ENCODE assay signal across 13 mouse cellular contexts in the genomic region with DNA sequence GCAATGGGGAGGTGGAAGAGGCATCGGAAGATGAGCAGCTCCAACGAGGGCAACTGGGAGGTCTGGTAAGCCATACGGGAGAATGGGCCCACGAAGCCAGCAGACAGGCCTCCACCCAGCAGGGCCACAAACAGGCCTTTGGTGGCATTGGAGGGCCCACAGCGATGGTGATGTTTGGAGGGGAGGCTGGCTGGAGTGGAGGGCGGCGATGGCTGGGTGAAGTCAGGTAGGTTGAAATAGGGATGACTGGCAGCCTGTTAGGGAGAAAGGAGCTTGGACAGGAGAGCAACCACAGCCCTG. TPM values are rescaled to one million over a fixed set of nuclear protein-coding genes. Genes with fewer than 3 reads are reported as not detected.
DNase-seq lines count a peak whose midpoint lies in the region; ATAC-seq lines count a peak whose summit lies in the region.
"Had no signal": no experiment of that assay in that cellular context is flagged by ENCODE, and none has a peak within 500 bp of the region (broad histone marks: within the 10 kb centered on the region; RNA-seq: fewer than 3 reads in every experiment).

No protein-coding gene starts in this region.

- 96% methylated on average over 7 of the region's 7 CpGs for WGBS in kidney, embryonic 15.5 days
- 91% methylated on average over 7 of the region's 7 CpGs for WGBS in hindbrain, embryonic 10.5 days
- 95% methylated on average over 7 of the region's 7 CpGs for WGBS in limb, embryonic 10.5 days
- WGBS in neural tube, embryonic 12.5 days = 94% methylated on average over 7 of the region's 7 CpGs

- H3K27me3 ChIP-seq in kidney, embryonic 15.5 days = no peaks in the 10 kb centered on the region
- H3K27me3 ChIP-seq in hindbrain, embryonic 10.5 days (ENCODE audit: insufficient read depth, poor library complexity, severe bottlenecking) = no peaks in the 10 kb centered on the region
- no peaks in the 10 kb centered on the region for H3K27me3 ChIP-seq in limb, embryonic 10.5 days (ENCODE audit: low read depth, poor library complexity, severe bottlenecking)
- no peaks in the 10 kb centered on the region for H3K27me3 ChIP-seq in neural tube, embryonic 12.5 days (replicated peaks)
- H3K27me3 ChIP-seq: embryonic facial prominence, embryonic 15.5 days had no signal

- no peak overlapping the region for H3K4me2 ChIP-seq in kidney, embryonic 15.5 days
- H3K4me2 ChIP-seq in neural tube, embryonic 12.5 days (replicated peaks) = no peak overlapping the region

- no peaks in the 10 kb centered on the region for H3K36me3 ChIP-seq in kidney, embryonic 15.5 days
- H3K36me3 ChIP-seq in hindbrain, embryonic 10.5 days = no peaks in the 10 kb centered on the region
- H3K36me3 ChIP-seq in limb, embryonic 10.5 days = 0 out of 2 replicates have a peak, but pooled peaks cover 3% of the 10 kb centered on the region
- H3K36me3 ChIP-seq in neural tube, embryonic 12.5 days = no peaks in the 10 kb centered on the region
- H3K36me3 ChIP-seq: embryonic facial prominence, embryonic 15.5 days had no signal

- H3K9ac ChIP-seq in kidney, embryonic 15.5 days = no peak overlapping the region
- H3K9ac ChIP-seq in neural tube, embryonic 12.5 days = no peak overlapping the region; the same call in 1 of the 2 replicates
- H3K9ac ChIP-seq: embryonic facial prominence, embryonic 15.5 days had no signal

- H3K27ac ChIP-seq in kidney, embryonic 15.5 days = 0 out of 2 replicates have a peak overlapping the region, but pooled peaks have one; percentile 100
- H3K27ac ChIP-seq in hindbrain, embryonic 10.5 days = peak overlapping the region; percentile 97
- H3K27ac ChIP-seq in limb, embryonic 10.5 days = peak overlapping the region; percentile 97
- H3K27ac ChIP-seq in neural tube, embryonic 12.5 days = peak overlapping the region; percentile 97; the same call in 1 of the 2 replicates

- no peaks in the 10 kb centered on the region for H3K9me3 ChIP-seq in kidney, embryonic 15.5 days (replicated peaks)
- H3K9me3 ChIP-seq in hindbrain, embryonic 10.5 days = no peaks in the 10 kb centered on the region
- H3K9me3 ChIP-seq in limb, embryonic 10.5 days (replicated peaks) = no peaks in the 10 kb centered on the region
- no peaks in the 10 kb centered on the region for H3K9me3 ChIP-seq in neural tube, embryonic 12.5 days
- H3K9me3 ChIP-seq: embryonic facial prominence, embryonic 15.5 days had no signal

- no peak for DNase-seq in kidney, adult 18-20 months
- no peak for DNase-seq in hindbrain, embryonic 10.5 days (ENCODE audit: low spot score)
- DNase-seq in limb, embryonic 10.5 days (ENCODE audit: low spot score) = no peak
- DNase-seq in frontal cortex, postnatal 36 days (ENCODE audit: low spot score in 2 of 2) = no peak
- no peak for DNase-seq in lung, postnatal 14 days
- DNase-seq: gastrocnemius, adult 2 months; kidney, adult 2 months; layer of hippocampus, adult 9-11 months; thymus, postnatal 14 days had no signal

- no peak overlapping the region for H3K4me3 ChIP-seq in kidney, embryonic 15.5 days (replicated peaks)
- peak overlapping the region; percentile 21 for H3K4me3 ChIP-seq in hindbrain, embryonic 10.5 days
- no peak overlapping the region for H3K4me3 ChIP-seq in limb, embryonic 10.5 days
- H3K4me3 ChIP-seq in neural tube, embryonic 12.5 days = no peak overlapping the region
- H3K4me3 ChIP-seq: embryonic facial prominence, embryonic 15.5 days; gastrocnemius, adult 2 months had no signal

- peaks cover 37% of the 10 kb centered on the region for H3K4me1 ChIP-seq in kidney, embryonic 15.5 days
- peaks cover 47% of the 10 kb centered on the region for H3K4me1 ChIP-seq in hindbrain, embryonic 10.5 days (replicated peaks)
- peaks cover 45% of the 10 kb centered on the region for H3K4me1 ChIP-seq in limb, embryonic 10.5 days
- peaks cover 31% of the 10 kb centered on the region for H3K4me1 ChIP-seq in neural tube, embryonic 12.5 days

- no peak for ATAC-seq in kidney, embryonic 15.5 days (replicated peaks; ENCODE audit: low FRiP score)
- no peak for ATAC-seq in neural tube, embryonic 12.5 days (ENCODE audit: low FRiP score, low read depth)

RNA-seq across cellular contexts. Expression of a gene that starts 0.9 kb away (rescaled TPM):
- polyA plus RNA-seq in kidney, embryonic 15.5 days (2015; fragmentation: Nextera tagmentation; extraction: Ambion mirVana) = 0.27 and 0.36 TPM in 2 replicates
- polyA plus RNA-seq in hindbrain, embryonic 10.5 days (2016; fragmentation: Nextera tagmentation; extraction: Ambion mirVana) = 0.50 TPM in 1 of 2 replicates, not detected in the other
- 0.09 and 0.10 TPM in 2 replicates for polyA plus RNA-seq in limb, embryonic 10.5 days (2016; fragmentation: Nextera tagmentation; extraction: Ambion mirVana)
- polyA plus RNA-seq in neural tube, embryonic 12.5 days (2016; fragmentation: Nextera tagmentation; extraction: Ambion mirVana) = not detected in 2 replicates
- polyA plus RNA-seq: liver, adult 2 months had no signal

RNA-seq across cellular contexts. Expression of a gene that starts 2.4 kb away (rescaled TPM):
- 29.9 and 31.1 TPM in 2 replicates for polyA plus RNA-seq in kidney, embryonic 15.5 days (2015; fragmentation: Nextera tagmentation; extraction: Ambion mirVana)
- 31.1 and 37.9 TPM in 2 replicates for polyA plus RNA-seq in hindbrain, embryonic 10.5 days (2016; fragmentation: Nextera tagmentation; extraction: Ambion mirVana)
- polyA plus RNA-seq in limb, embryonic 10.5 days (2016; fragmentation: Nextera tagmentation; extraction: Ambion mirVana) = 41.8 and 47.0 TPM in 2 replicates
- 28.5 and 31.2 TPM in 2 replicates for polyA plus RNA-seq in neural tube, embryonic 12.5 days (2016; fragmentation: Nextera tagmentation; extraction: Ambion mirVana)

RNA-seq across cellular contexts. Expression of a gene that starts 4.9 kb away (rescaled TPM):
- 1.9 and 2.8 TPM in 2 replicates for polyA plus RNA-seq in kidney, embryonic 15.5 days (2015; fragmentation: Nextera tagmentation; extraction: Ambion mirVana)
- 0.80 and 1.2 TPM in 2 replicates for polyA plus RNA-seq in hindbrain, embryonic 10.5 days (2016; fragmentation: Nextera tagmentation; extraction: Ambion mirVana)
- polyA plus RNA-seq in limb, embryonic 10.5 days (2016; fragmentation: Nextera tagmentation; extraction: Ambion mirVana) = 0.25 and 0.59 TPM in 2 replicates
- 2.3 and 2.4 TPM in 2 replicates for polyA plus RNA-seq in neural tube, embryonic 12.5 days (2016; fragmentation: Nextera tagmentation; extraction: Ambion mirVana)

RNA-seq across cellular contexts. Expression of a gene that starts 34.9 kb away (rescaled TPM):
- 11.4 and 12.3 TPM in 2 replicates for polyA plus RNA-seq in kidney, embryonic 15.5 days (2015; fragmentation: Nextera tagmentation; extraction: Ambion mirVana)
- 1.6 and 2.2 TPM in 2 replicates for polyA plus RNA-seq in hindbrain, embryonic 10.5 days (2016; fragmentation: Nextera tagmentation; extraction: Ambion mirVana)
- polyA plus RNA-seq in limb, embryonic 10.5 days (2016; fragmentation: Nextera tagmentation; extraction: Ambion mirVana) = 0.87 and 2.5 TPM in 2 replicates
- 5.3 and 5.8 TPM in 2 replicates for polyA plus RNA-seq in neural tube, embryonic 12.5 days (2016; fragmentation: Nextera tagmentation; extraction: Ambion mirVana)

RNA-seq across cellular contexts. Expression of a gene that starts 40.8 kb away (rescaled TPM):
- polyA plus RNA-seq in kidney, embryonic 15.5 days (2015; fragmentation: Nextera tagmentation; extraction: Ambion mirVana) = 2.0 and 2.5 TPM in 2 replicates
- polyA plus RNA-seq in hindbrain, embryonic 10.5 days (2016; fragmentation: Nextera tagmentation; extraction: Ambion mirVana) = 0.76 and 1.8 TPM in 2 replicates
- polyA plus RNA-seq in limb, embryonic 10.5 days (2016; fragmentation: Nextera tagmentation; extraction: Ambion mirVana) = 0.40 and 0.55 TPM in 2 replicates
- polyA plus RNA-seq in neural tube, embryonic 12.5 days (2016; fragmentation: Nextera tagmentation; extraction: Ambion mirVana) = 4.1 and 5.6 TPM in 2 replicates
